Mouse (Mus musculus): ENCODE measurements around the gene Mettl6. TPM values are rescaled to one million over a fixed set of nuclear protein-coding genes. Genes with fewer than 3 reads are reported as not detected.

Gene Mettl6
- total and polyA plus RNA-seq, 3 experiments = 35.6 to 39.2 TPM; not detected in 1

DNA sequence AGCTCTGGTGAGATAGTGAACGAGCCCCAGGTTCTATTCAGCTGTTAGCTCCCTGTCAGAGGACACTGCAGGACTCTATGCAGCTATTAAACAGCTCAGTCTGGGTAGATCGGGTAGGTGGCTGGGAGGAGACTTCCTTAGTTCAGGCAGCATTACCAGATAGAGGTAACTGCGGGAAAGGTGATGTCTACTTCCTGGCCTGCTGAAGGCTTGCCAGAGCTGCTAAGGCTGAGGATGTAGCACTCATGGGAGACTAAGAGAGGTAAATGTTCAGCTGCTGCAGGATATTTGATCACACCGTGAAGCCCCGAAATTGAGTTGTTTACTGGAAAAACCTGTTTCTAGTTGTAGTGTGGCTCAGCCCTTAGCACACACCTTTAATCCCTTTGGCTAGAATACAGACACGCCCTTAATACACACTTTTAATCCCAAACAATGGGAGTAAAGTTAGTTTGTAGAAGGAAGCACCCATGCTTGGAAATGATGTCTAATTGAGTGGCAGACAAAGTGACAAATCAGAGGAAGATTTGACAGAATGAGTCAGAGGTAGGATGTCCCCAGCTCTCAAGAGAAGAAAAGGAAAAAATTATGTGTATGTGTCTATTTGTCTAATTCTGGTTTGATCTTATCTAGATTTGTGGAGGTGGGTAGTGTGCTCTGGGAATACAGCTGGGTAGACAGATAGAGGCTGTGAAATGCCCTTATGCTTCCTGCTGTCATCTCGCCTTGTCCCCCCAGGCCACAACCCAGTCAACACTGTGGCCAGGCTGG is 30.4 kb upstream of the Mettl6 start:
- Histone ChIP-seq H3K4me3 (ENCODE audit: control insufficient read depth in 1 of 2, insufficient read depth in 1 of 2, low read depth in 2 of 2, low read length in 2 of 2) (no peak overlapping the region), H3K36me3 (ENCODE audit: control insufficient read depth in 1 of 2, insufficient read depth in 2 of 2, low read length in 2 of 2) (no peaks in the 10 kb centered on the region), H3K4me1 (ENCODE audit: control insufficient read depth in 1 of 2, insufficient read depth in 2 of 2, low read length in 2 of 2) (no peaks in the 10 kb centered on the region), H3K79me2 (ENCODE audit: control insufficient read depth, insufficient read depth, low read length, poor library complexity) (no peaks in the 10 kb centered on the region), H3K27me3 (ENCODE audit: control insufficient read depth in 1 of 2, insufficient read depth in 2 of 2, low read length in 2 of 2) (no peaks in the 10 kb centered on the region), H3K9me3 (replicated peaks; ENCODE audit: insufficient read depth, low read length) (no peaks in the 10 kb centered on the region), H3K27ac (ENCODE audit: control insufficient read depth, low read depth, low read length) (no peak overlapping the region), H3K9ac (ENCODE audit: control insufficient read depth, low read depth, low read length, poor library complexity, severe bottlenecking) (no peak overlapping the region)
- no peak for DNase-seq (ENCODE audit: low read depth, low spot score)
- no peak for TF ChIP-seq GATA1 (IDR thresholded peaks at IDR 0.05; ENCODE audit: low read depth, low read length)
- TF ChIP-seq ELF1 (IDR thresholded peaks at IDR 0.05; ENCODE audit: low read depth, low read length) = no peak

- H3K9me3 ChIP-seq (replicated peaks; ENCODE audit: insufficient read depth, low read length) = no peaks in the 10 kb centered on the region
- no peak for DNase-seq (ENCODE audit: low read depth, low spot score)
- H3K9ac ChIP-seq (ENCODE audit: control insufficient read depth, low read depth, low read length, poor library complexity, severe bottlenecking) = no peak overlapping the region
- no peaks in the 10 kb centered on the region for H3K27me3 ChIP-seq (ENCODE audit: control insufficient read depth in 1 of 2, insufficient read depth in 2 of 2, low read length in 2 of 2)
- no peaks in the 10 kb centered on the region for H3K79me2 ChIP-seq (ENCODE audit: control insufficient read depth, insufficient read depth, low read length, poor library complexity)
- TF ChIP-seq BHLHE40 (IDR thresholded peaks at IDR 0.05; ENCODE audit: borderline replicate concordance, low read depth, low read length) (no peak), ZMIZ1 (IDR thresholded peaks at IDR 0.05; ENCODE audit: low read depth, low read length) (no peak), RCOR1 (IDR thresholded peaks at IDR 0.05; ENCODE audit: low read depth, low read length) (no peak), TAL1 (IDR thresholded peaks at IDR 0.05; ENCODE audit: low read length) (no peak), MAZ (IDR thresholded peaks at IDR 0.05; ENCODE audit: low read depth, low read length) (no peak), MAFK (IDR thresholded peaks at IDR 0.05; ENCODE audit: borderline replicate concordance, low read depth, low read length) (no peak), POLR2AphosphoS5 (IDR thresholded peaks at IDR 0.05; ENCODE audit: borderline replicate concordance, low read depth, low read length) (no peak), ZC3H11A (IDR thresholded peaks at IDR 0.05; ENCODE audit: low read depth, low read length) (no peak), ETS1 (IDR thresholded peaks at IDR 0.05; ENCODE audit: low read depth, low read length) (no peak), E2F4 (IDR thresholded peaks at IDR 0.05; ENCODE audit: borderline replicate concordance, low read depth, low read length) (no peak), POLR2A (IDR thresholded peaks at IDR 0.05; ENCODE audit: control insufficient read depth in 1 of 2, insufficient read depth in 1 of 2, low read depth in 1 of 2, low read length in 2 of 2, poor library complexity in 1 of 2) (no peak)
- no peaks in the 10 kb centered on the region for H3K4me1 ChIP-seq (ENCODE audit: control insufficient read depth in 1 of 2, insufficient read depth in 2 of 2, low read length in 2 of 2)
- H3K27ac ChIP-seq (ENCODE audit: control insufficient read depth, low read depth, low read length) = no peak overlapping the region
- no peaks in the 10 kb centered on the region for H3K36me3 ChIP-seq (ENCODE audit: control insufficient read depth in 1 of 2, insufficient read depth in 2 of 2, low read length in 2 of 2)
- no peak overlapping the region for H3K4me3 ChIP-seq (ENCODE audit: control insufficient read depth in 1 of 2, insufficient read depth in 1 of 2, low read depth in 2 of 2, low read length in 2 of 2)
These were observed 26.5 kb upstream of the Mettl6 start for GRCm38 (mm10) chr14:31521318-31521717.

DNA sequence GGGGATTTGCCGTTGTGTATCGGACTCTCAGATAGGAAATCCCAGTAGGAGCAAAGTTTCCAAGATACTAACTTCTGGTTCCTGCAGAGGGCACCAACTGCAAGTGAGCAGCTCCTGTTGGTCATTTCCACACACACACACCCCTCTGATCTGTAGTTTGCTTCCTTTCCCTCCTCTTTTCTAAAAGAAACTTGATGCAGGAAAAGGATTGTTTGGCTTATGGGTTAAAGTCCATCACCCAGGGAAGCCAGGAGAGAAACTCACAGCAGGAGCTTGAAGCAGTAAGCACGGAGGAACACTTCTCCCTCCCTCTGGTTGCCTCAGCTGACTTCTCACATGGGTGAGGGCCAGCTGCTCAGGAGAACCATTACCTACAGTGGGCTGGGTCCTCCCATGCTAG is 24.3 kb upstream of the Mettl6 start:
- no peak for DNase-seq (ENCODE audit: low read depth, low spot score)
- Histone ChIP-seq H3K9me3 (replicated peaks; ENCODE audit: insufficient read depth, low read length) (no peaks in the 10 kb centered on the region), H3K4me1 (ENCODE audit: control insufficient read depth in 1 of 2, insufficient read depth in 2 of 2, low read length in 2 of 2) (no peaks in the 10 kb centered on the region), H3K27me3 (ENCODE audit: control insufficient read depth in 1 of 2, insufficient read depth in 2 of 2, low read length in 2 of 2) (no peaks in the 10 kb centered on the region), H3K36me3 (ENCODE audit: control insufficient read depth in 1 of 2, insufficient read depth in 2 of 2, low read length in 2 of 2) (no peaks in the 10 kb centered on the region), H3K27ac (ENCODE audit: control insufficient read depth, low read depth, low read length) (no peak overlapping the region), H3K4me3 (ENCODE audit: control insufficient read depth in 1 of 2, insufficient read depth in 1 of 2, low read depth in 2 of 2, low read length in 2 of 2) (no peak overlapping the region), H3K9ac (ENCODE audit: control insufficient read depth, low read depth, low read length, poor library complexity, severe bottlenecking) (no peak overlapping the region), H3K79me2 (ENCODE audit: control insufficient read depth, insufficient read depth, low read length, poor library complexity) (no peaks in the 10 kb centered on the region)
- TF ChIP-seq CTCF (IDR thresholded peaks at IDR 0.05 in 2 of 3, conservative IDR thresholded peaks at IDR 0.05 in 1 of 3; ENCODE audit: control insufficient read depth in 1 of 3, insufficient read depth in 1 of 3, low read depth in 2 of 3, low read length in 3 of 3, poor library complexity in 1 of 3, severe bottlenecking in 1 of 3) = peak in 2 of 3 experiments; percentile 15 to 18; a peak in 3 of 6 replicates
- no peak for TF ChIP-seq E2F4 (IDR thresholded peaks at IDR 0.05; ENCODE audit: borderline replicate concordance, low read depth, low read length)
- peak; percentile 24 for TF ChIP-seq RAD21 (IDR thresholded peaks at IDR 0.05; ENCODE audit: low read depth, low read length)
- no peak for TF ChIP-seq NELFE (IDR thresholded peaks at IDR 0.05; ENCODE audit: low read depth, low read length)
- no peak for TF ChIP-seq POLR2AphosphoS5 (IDR thresholded peaks at IDR 0.05; ENCODE audit: borderline replicate concordance, low read depth, low read length)
- TF ChIP-seq GATA1 (IDR thresholded peaks at IDR 0.05; ENCODE audit: low read depth, low read length) = no peak
- TF ChIP-seq MYC (IDR thresholded peaks at IDR 0.05; ENCODE audit: low read depth, low read length) = no peak
- no peak for TF ChIP-seq SIN3A (IDR thresholded peaks at IDR 0.05; ENCODE audit: low read length)
- TF ChIP-seq MAX (IDR thresholded peaks at IDR 0.05; ENCODE audit: low read length) = no peak
- peak; percentile 25; the same call in 1 of the 2 replicates for TF ChIP-seq SMC3 (IDR thresholded peaks at IDR 0.05; ENCODE audit: low read depth, low read length)
